Mouse (Mus musculus): ENCODE measurements around the gene Khdrbs1.

DNA sequence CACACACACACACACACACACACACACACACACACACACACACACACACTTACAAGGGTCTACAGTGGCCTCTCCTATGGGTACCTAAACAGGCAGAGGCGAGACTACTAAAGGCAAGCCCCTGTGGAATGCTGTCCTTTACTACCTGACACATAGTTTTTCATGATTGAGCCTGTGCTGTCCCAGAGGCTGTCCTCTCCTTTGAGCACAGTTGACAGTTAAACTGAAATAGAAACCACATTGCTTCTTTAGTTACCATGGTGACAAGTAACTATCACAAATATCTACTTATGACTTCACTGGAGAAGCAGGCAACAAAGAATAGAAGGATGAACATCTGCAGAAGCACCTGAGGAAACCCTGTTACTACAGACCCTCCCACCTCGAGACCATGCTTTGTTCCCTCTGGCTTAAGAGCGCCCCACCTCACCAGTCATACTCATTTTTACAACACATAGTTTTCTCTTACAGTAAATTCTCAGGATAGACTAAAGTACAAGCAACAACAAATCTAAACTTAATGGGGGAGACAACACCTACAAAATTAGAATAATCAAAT lies 79.8 kb downstream of the Khdrbs1 start:
- no peak for TF ChIP-seq CTCF (IDR thresholded peaks at IDR 0.05; ENCODE audit: insufficient read depth, low read depth, low read length)
- TF ChIP-seq POLR2A (IDR thresholded peaks at IDR 0.05; ENCODE audit: insufficient read depth, low read depth, low read length): no peak

All from olfactory bulb, adult 2 months (tissue).